Mouse (Mus musculus) macrophage (primary cell): ENCODE measurements around the gene Foxo6. TPM values are rescaled to one million over a fixed set of nuclear protein-coding genes. Genes with fewer than 3 reads are reported as not detected.

ENCODE experiments used
- H3K27ac ChIP-seq: fragments of 350-480 bp; formaldehyde crosslinking; 2 replicates; pipeline ENCODE4 v1.9.0; 2021
- H3K36me3 ChIP-seq: fragments of 350-480 bp; formaldehyde crosslinking; 2 replicates; pipeline ENCODE4 v1.9.0; 2021; ENCODE audit errors: inconsistent target
- H3K4me3 ChIP-seq: fragments of 350-480 bp; formaldehyde crosslinking; 2 replicates; pipeline ENCODE4 v1.9.0; 2021; ENCODE audit errors: inconsistent target
- H3K79me2 ChIP-seq: fragments of 350-480 bp; formaldehyde crosslinking; 2 replicates; pipeline ENCODE4 v1.9.0; 2021; ENCODE audit errors: inconsistent target
- WGBS: methylation state at CpG from one replicate; pipeline ENCODE4 v1.1.7; 2026; ENCODE audit warnings: inconsistent platforms; ENCODE audit not compliant: missing documents; 5-methylcytosine and 5-hydroxymethylcytosine counted together
- polyA plus RNA-seq: library from polyadenylated mRNA; stranded (reverse); fragments of 250-400 nt; gene quantifications from 3 replicates; pipeline ENCODE4 v1.2.4, GENCODE M21; 2018; ENCODE audit warnings: inconsistent platforms
- total RNA-seq, 78 experiments: library from RNA; depleted of rRNA; stranded (reverse); fragments of 250-400 nt; gene quantifications; 1 replicate in 9 of 78; 2 replicates in 24 of 78; 3 replicates in 43 of 78; 4 replicates in 2 of 78; pipeline ENCODE4 v1.2.4; 2018; ENCODE audit warnings: inconsistent platforms in 56 of 78

Foxo6 gene
- not detected for total RNA-seq (2018; cell fraction: chromatin; rRNA removed)
- not detected for total RNA-seq (2018; cell fraction: cytosol; rRNA removed)
- total RNA-seq (2018; cell fraction: nucleus; rRNA removed) = not detected
- not detected in 3 replicates for polyA plus RNA-seq

- H3K4me3 ChIP-seq = no peak within 1 kb of the TSS
- H3K36me3 ChIP-seq = no peaks in the 10 kb centered on the region
- 1% methylated on average over 71 of the region's 99 CpGs for WGBS
- no peak within 1 kb of the TSS for H3K27ac ChIP-seq
- H3K79me2 ChIP-seq = no peaks in the 10 kb centered on the region
Observed at GRCm38 (mm10) chr4:120287290-120288111, at the start of gene Foxo6. Gene Foxo6, minus strand, starts transcription at chr4:120287349.

DNA sequence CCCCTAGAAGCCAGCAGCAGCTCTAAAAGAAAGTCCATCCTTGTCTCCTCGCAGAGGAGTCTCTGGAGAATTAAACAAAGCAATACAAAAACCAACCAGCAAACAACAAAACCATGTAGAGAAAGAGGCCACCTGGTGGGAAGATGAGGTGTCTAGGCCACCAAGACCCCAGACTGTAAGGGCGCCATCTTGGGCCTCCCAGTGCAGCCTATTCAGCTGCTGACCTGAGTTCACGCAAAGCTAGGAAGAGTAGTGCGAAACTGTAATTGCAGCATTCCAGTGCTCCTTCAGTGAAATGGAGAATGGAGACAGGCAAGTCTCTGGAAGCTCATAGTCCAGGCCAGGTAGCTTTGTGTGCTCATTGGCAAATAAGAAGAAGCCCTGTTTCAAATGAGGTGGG is 47.2 kb upstream of the Foxo6 start:
- no peak overlapping the region for H3K27ac ChIP-seq
- H3K4me3 ChIP-seq = no peak overlapping the region
- 95% methylated on average over 4 of the region's 4 CpGs for WGBS

GRCm38 (mm10) chr4:120332934-120333421 is 45.8 kb upstream of the Foxo6 start:
- no peaks in the 10 kb centered on the region for H3K79me2 ChIP-seq
- no peaks in the 10 kb centered on the region for H3K36me3 ChIP-seq
- H3K4me3 ChIP-seq = no peak overlapping the region
- 75% methylated on average over 11 of the region's 11 CpGs for WGBS
- H3K27ac ChIP-seq = no peak overlapping the region

More for the DNA sequence above, 47.2 kb upstream of the Foxo6 start:
- H3K36me3 ChIP-seq = no peaks in the 10 kb centered on the region
- no peaks in the 10 kb centered on the region for H3K79me2 ChIP-seq

DNA sequence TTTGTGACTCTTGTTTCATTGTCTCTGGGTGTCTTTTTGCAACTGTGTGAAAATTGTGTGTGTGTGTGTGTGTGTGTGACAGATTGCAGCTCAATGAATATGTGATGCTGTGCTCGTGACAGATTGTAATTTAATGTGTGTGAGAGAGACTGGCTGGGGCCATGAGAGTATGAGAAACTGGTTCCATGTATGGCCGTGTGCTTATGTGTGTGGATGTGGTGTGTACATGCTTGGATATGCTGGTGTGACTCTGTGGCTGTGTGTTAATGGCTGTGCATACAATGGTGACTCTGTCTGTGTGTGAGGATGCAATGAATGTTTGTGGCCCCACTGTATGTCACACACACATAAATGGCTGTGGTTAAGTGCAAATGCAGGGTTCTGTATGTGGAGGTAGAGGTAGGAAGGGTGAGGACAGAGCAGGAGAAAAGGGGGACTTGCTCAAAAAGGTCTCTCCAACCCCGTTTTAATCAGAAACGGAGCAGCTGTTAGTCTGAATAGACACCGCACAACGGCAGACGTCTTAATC is 45.3 kb upstream of the Foxo6 start:
- WGBS = 81% methylated on average over 7 of the region's 7 CpGs
- Histone ChIP-seq H3K27ac (no peak overlapping the region), H3K36me3 (no peaks in the 10 kb centered on the region), H3K4me3 (no peak overlapping the region), H3K79me2 (no peaks in the 10 kb centered on the region)

GRCm38 (mm10) chr4:120331992-120332391 is 44.8 kb upstream of the Foxo6 start:
- Histone ChIP-seq H3K4me3 (no peak overlapping the region), H3K79me2 (no peaks in the 10 kb centered on the region), H3K27ac (no peak overlapping the region), H3K36me3 (no peaks in the 10 kb centered on the region)
- WGBS = 90% methylated on average over 7 of the region's 7 CpGs

- WGBS = 92% methylated on average over 2 of the region's 2 CpGs
- no peak overlapping the region for H3K27ac ChIP-seq
- no peaks in the 10 kb centered on the region for H3K36me3 ChIP-seq
- no peaks in the 10 kb centered on the region for H3K79me2 ChIP-seq
- H3K4me3 ChIP-seq = no peak overlapping the region
Observed at GRCm38 (mm10) chr4:120331541-120331940, 44.4 kb upstream of the Foxo6 start.

GRCm38 (mm10) chr4:120325748-120326147 is 38.6 kb upstream of the Foxo6 start:
- Histone ChIP-seq H3K36me3 (no peaks in the 10 kb centered on the region), H3K27ac (no peak overlapping the region), H3K79me2 (no peaks in the 10 kb centered on the region), H3K4me3 (no peak overlapping the region)
- WGBS = 51% methylated on average over 4 of the region's 4 CpGs

GRCm38 (mm10) chr4:120325051-120325450 is 37.9 kb upstream of the Foxo6 start:
- WGBS = 89% methylated on average over 6 of the region's 6 CpGs

GRCm38 (mm10) chr4:120323858-120324257 is 36.7 kb upstream of the Foxo6 start:
- 64% methylated on average over 1 of the region's 1 CpGs for WGBS

More at GRCm38 (mm10) chr4:120325051-120325450, 37.9 kb upstream of the Foxo6 start:
- H3K36me3 ChIP-seq = no peaks in the 10 kb centered on the region
- no peaks in the 10 kb centered on the region for H3K79me2 ChIP-seq
- H3K4me3 ChIP-seq = no peak overlapping the region
- H3K27ac ChIP-seq = no peak overlapping the region

DNA sequence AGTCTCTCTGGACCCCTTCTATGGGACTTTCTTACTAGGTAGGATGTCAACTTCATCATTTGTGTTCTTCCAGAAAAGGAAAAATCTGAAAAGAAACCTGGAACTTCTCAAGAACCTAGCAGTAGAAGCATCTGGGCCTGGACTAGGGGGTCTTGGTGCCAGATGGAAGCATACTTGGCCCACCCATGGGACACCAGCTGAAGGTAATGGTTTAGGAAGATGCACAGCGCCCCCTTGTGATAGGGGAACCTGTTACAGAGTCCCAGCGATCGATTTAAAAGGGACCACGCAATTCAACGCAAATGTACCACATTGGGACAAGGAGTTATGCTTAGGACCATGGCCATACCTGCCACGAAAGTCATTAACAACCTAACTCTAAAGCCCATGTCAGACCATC is 36.0 kb upstream of the Foxo6 start:
- H3K36me3 ChIP-seq = no peaks in the 10 kb centered on the region
- no peak overlapping the region for H3K27ac ChIP-seq
- H3K4me3 ChIP-seq = no peak overlapping the region
- WGBS = 7% methylated on average over 6 of the region's 6 CpGs
- no peaks in the 10 kb centered on the region for H3K79me2 ChIP-seq

More at GRCm38 (mm10) chr4:120323858-120324257, 36.7 kb upstream of the Foxo6 start:
- no peak overlapping the region for H3K4me3 ChIP-seq
- no peak overlapping the region for H3K27ac ChIP-seq
- H3K36me3 ChIP-seq = no peaks in the 10 kb centered on the region
- H3K79me2 ChIP-seq = no peaks in the 10 kb centered on the region

- H3K4me3 ChIP-seq = no peak overlapping the region
- no peaks in the 10 kb centered on the region for H3K79me2 ChIP-seq
- no peak overlapping the region for H3K27ac ChIP-seq
- WGBS = 75% methylated on average over 2 of the region's 2 CpGs
- no peaks in the 10 kb centered on the region for H3K36me3 ChIP-seq
Observed at GRCm38 (mm10) chr4:120317541-120317940, 30.4 kb upstream of the Foxo6 start.

- H3K27ac ChIP-seq = no peak overlapping the region
- H3K4me3 ChIP-seq = no peak overlapping the region
- no peaks in the 10 kb centered on the region for H3K79me2 ChIP-seq
- WGBS = 83% methylated on average over 4 of the region's 4 CpGs
- no peaks in the 10 kb centered on the region for H3K36me3 ChIP-seq
Observed at GRCm38 (mm10) chr4:120316716-120317115, 29.6 kb upstream of the Foxo6 start.

- H3K4me3 ChIP-seq = no peak overlapping the region
- no peaks in the 10 kb centered on the region for H3K79me2 ChIP-seq
- no peaks in the 10 kb centered on the region for H3K36me3 ChIP-seq
- WGBS = 65% methylated on average over 3 of the region's 3 CpGs
- no peak overlapping the region for H3K27ac ChIP-seq
Observed at GRCm38 (mm10) chr4:120314571-120314970, 27.4 kb upstream of the Foxo6 start.

- 26% methylated on average over 5 of the region's 5 CpGs for WGBS
- H3K27ac ChIP-seq = no peak overlapping the region
- no peaks in the 10 kb centered on the region for H3K36me3 ChIP-seq
- no peaks in the 10 kb centered on the region for H3K79me2 ChIP-seq
- no peak overlapping the region for H3K4me3 ChIP-seq
Observed at GRCm38 (mm10) chr4:120313309-120313708, 26.2 kb upstream of the Foxo6 start.

DNA sequence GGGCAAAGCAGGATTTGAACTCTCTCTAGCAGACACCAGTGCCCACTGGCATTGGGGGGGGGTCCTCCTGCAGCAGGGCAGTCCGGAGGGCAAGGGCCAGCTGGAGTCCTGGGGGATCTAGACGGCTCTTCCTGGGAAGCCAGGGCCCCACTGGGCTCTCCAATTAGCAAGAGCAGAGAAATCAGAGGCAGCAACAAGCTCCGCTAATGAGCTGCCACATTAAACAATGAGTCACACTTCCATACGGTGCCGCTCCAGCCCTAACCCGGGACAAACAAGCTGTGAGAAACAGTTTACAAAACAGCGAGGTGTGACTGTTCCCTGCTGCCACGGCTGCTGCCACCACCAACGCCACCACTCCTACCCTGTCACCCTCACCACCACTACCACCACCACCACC is 17.4 kb upstream of the Foxo6 start:
- no peaks in the 10 kb centered on the region for H3K36me3 ChIP-seq
- 44% methylated on average over 9 of the region's 9 CpGs for WGBS
- H3K27ac ChIP-seq = no peak overlapping the region
- H3K4me3 ChIP-seq = no peak overlapping the region
- H3K79me2 ChIP-seq = no peaks in the 10 kb centered on the region
